Mouse (Mus musculus): ENCODE measurements around the gene Olfr159. TPM values are rescaled to one million over a fixed set of nuclear protein-coding genes. Genes with fewer than 3 reads are reported as not detected.

Gene Olfr159
- total RNA-seq, 1 experiment: not detected

- Histone ChIP-seq H3K4me3 (ENCODE audit: insufficient read depth in 1 of 2, low read depth in 1 of 2, low read length in 2 of 2, poor library complexity in 1 of 2, severe bottlenecking in 1 of 2) (no peak within 1 kb of the TSS), H3K9ac (ENCODE audit: insufficient read depth, low read depth, low read length, poor library complexity, severe bottlenecking) (no peak within 1 kb of the TSS), H3K4me1 (ENCODE audit: control insufficient read depth in 2 of 2, insufficient read depth in 2 of 2, low read length in 2 of 2, poor library complexity in 1 of 2) (peaks cover 5 to 13% of the 10 kb centered on the region in 2 experiments; a peak in 3 of 4 replicates), H3K36me3 (ENCODE audit: control insufficient read depth, insufficient read depth, low read length, poor library complexity, severe bottlenecking) (no peaks in the 10 kb centered on the region), H3K27ac (ENCODE audit: insufficient read depth, low read depth, low read length, poor library complexity, severe bottlenecking) (no peak within 1 kb of the TSS), H3K9me3 (ENCODE audit: control insufficient read depth, insufficient read depth, low read depth, low read length) (no peaks in the 10 kb centered on the region)
- TF ChIP-seq MAFK (IDR thresholded peaks at IDR 0.05; ENCODE audit: insufficient read depth, low read depth, low read length) (no peak), HCFC1 (IDR thresholded peaks at IDR 0.05; ENCODE audit: borderline replicate concordance, insufficient read depth, low read length) (no peak), ZC3H11A (IDR thresholded peaks at IDR 0.05; ENCODE audit: borderline replicate concordance, low read depth, low read length) (no peak), ZNF384 (IDR thresholded peaks at IDR 0.05; ENCODE audit: low read depth, low read length) (no peak), CHD2 (IDR thresholded peaks at IDR 0.05; ENCODE audit: low read depth, low read length) (no peak)
- in situ Hi-C loops (cut with MboI; ENCODE audit: low sequenced_read_pairs in 2 of 2, unreplicated experiment in 2 of 2): loop anchor here (25.0 kb wide), 1 partner anchor 135 kb away; the partner anchor contains the start of gene Olfr155 (in 2 of the 2)
- no peak for DNase-seq (ENCODE audit: low read depth, low spot score)
Observed at GRCm38 (mm10) chr4:43726995-43727394, 43.8 kb downstream of the Olfr159 start, which contains the start of gene Hrct1. TSS of gene Hrct1 (plus strand) at chr4:43727188.

- in situ Hi-C loops (cut with MboI; ENCODE audit: low sequenced_read_pairs in 2 of 2, unreplicated experiment in 2 of 2): loop anchor here (25.0 kb wide), 1 partner anchor 136 kb away; the partner anchor contains the start of gene Olfr155 (in 2 of the 2)
- Histone ChIP-seq H3K4me1 (ENCODE audit: control insufficient read depth in 2 of 2, insufficient read depth in 2 of 2, low read length in 2 of 2, poor library complexity in 1 of 2) (peaks cover 5 to 13% of the 10 kb centered on the region in 2 experiments; a peak in 3 of 4 replicates), H3K4me3 (ENCODE audit: insufficient read depth in 1 of 2, low read depth in 1 of 2, low read length in 2 of 2, poor library complexity in 1 of 2, severe bottlenecking in 1 of 2) (no peak overlapping the region), H3K9ac (ENCODE audit: insufficient read depth, low read depth, low read length, poor library complexity, severe bottlenecking) (no peak overlapping the region), H3K27ac (ENCODE audit: insufficient read depth, low read depth, low read length, poor library complexity, severe bottlenecking) (no peak overlapping the region), H3K36me3 (ENCODE audit: control insufficient read depth, insufficient read depth, low read length, poor library complexity, severe bottlenecking) (no peaks in the 10 kb centered on the region), H3K9me3 (ENCODE audit: control insufficient read depth, insufficient read depth, low read depth, low read length) (no peaks in the 10 kb centered on the region)
- TF ChIP-seq ZNF384 (IDR thresholded peaks at IDR 0.05; ENCODE audit: low read depth, low read length) (no peak), HCFC1 (IDR thresholded peaks at IDR 0.05; ENCODE audit: borderline replicate concordance, insufficient read depth, low read length) (no peak), MAFK (IDR thresholded peaks at IDR 0.05; ENCODE audit: insufficient read depth, low read depth, low read length) (no peak), ZC3H11A (IDR thresholded peaks at IDR 0.05; ENCODE audit: borderline replicate concordance, low read depth, low read length) (no peak), CHD2 (IDR thresholded peaks at IDR 0.05; ENCODE audit: low read depth, low read length) (no peak)
- no peak for DNase-seq (ENCODE audit: low read depth, low spot score)
Observed at GRCm38 (mm10) chr4:43726228-43726993, 44.4 kb downstream of the Olfr159 start.

- no peaks in the 10 kb centered on the region for H3K36me3 ChIP-seq (ENCODE audit: control insufficient read depth, insufficient read depth, low read length, poor library complexity, severe bottlenecking)
- no peak overlapping the region for H3K4me3 ChIP-seq (ENCODE audit: insufficient read depth in 1 of 2, low read depth in 1 of 2, low read length in 2 of 2, poor library complexity in 1 of 2, severe bottlenecking in 1 of 2)
- no peak overlapping the region for H3K9ac ChIP-seq (ENCODE audit: insufficient read depth, low read depth, low read length, poor library complexity, severe bottlenecking)
- in situ Hi-C loops (cut with MboI; ENCODE audit: low sequenced_read_pairs in 2 of 2, unreplicated experiment in 2 of 2): loop anchor here (25.0 kb wide), 1 partner anchor 138 kb away; the partner anchor contains the start of gene Olfr155 (in 2 of the 2)
- peaks cover 2 to 7% of the 10 kb centered on the region in 2 experiments; a peak in 3 of 4 replicates for H3K4me1 ChIP-seq (ENCODE audit: control insufficient read depth in 2 of 2, insufficient read depth in 2 of 2, low read length in 2 of 2, poor library complexity in 1 of 2)
- DNase-seq (ENCODE audit: low read depth, low spot score): no peak
- no peaks in the 10 kb centered on the region for H3K9me3 ChIP-seq (ENCODE audit: control insufficient read depth, insufficient read depth, low read depth, low read length)
- TF ChIP-seq ZC3H11A (IDR thresholded peaks at IDR 0.05; ENCODE audit: borderline replicate concordance, low read depth, low read length) (peak; percentile 27; the same call in 1 of the 2 replicates), MAFK (IDR thresholded peaks at IDR 0.05; ENCODE audit: insufficient read depth, low read depth, low read length) (no peak)
- H3K27ac ChIP-seq (ENCODE audit: insufficient read depth, low read depth, low read length, poor library complexity, severe bottlenecking): no peak overlapping the region
Observed at GRCm38 (mm10) chr4:43724764-43725163, 46.0 kb downstream of the Olfr159 start.

GRCm38 (mm10) chr4:43722191-43722590, 48.6 kb downstream of the Olfr159 start:
- DNase-seq (ENCODE audit: low read depth, low spot score): no peak
- no peak overlapping the region for H3K27ac ChIP-seq (ENCODE audit: insufficient read depth, low read depth, low read length, poor library complexity, severe bottlenecking)
- H3K4me1 ChIP-seq (ENCODE audit: control insufficient read depth in 2 of 2, insufficient read depth in 2 of 2, low read length in 2 of 2, poor library complexity in 1 of 2): peaks cover 0 to 4% of the 10 kb centered on the region in 2 experiments; a peak in 1 of 4 replicates
- H3K9me3 ChIP-seq (ENCODE audit: control insufficient read depth, insufficient read depth, low read depth, low read length): no peaks in the 10 kb centered on the region
- TF ChIP-seq ZC3H11A (IDR thresholded peaks at IDR 0.05; ENCODE audit: borderline replicate concordance, low read depth, low read length) (no peak), HCFC1 (IDR thresholded peaks at IDR 0.05; ENCODE audit: borderline replicate concordance, insufficient read depth, low read length) (no peak), ZNF384 (IDR thresholded peaks at IDR 0.05; ENCODE audit: low read depth, low read length) (no peak), MAFK (IDR thresholded peaks at IDR 0.05; ENCODE audit: insufficient read depth, low read depth, low read length) (no peak), CHD2 (IDR thresholded peaks at IDR 0.05; ENCODE audit: low read depth, low read length) (no peak)
- H3K36me3 ChIP-seq (ENCODE audit: control insufficient read depth, insufficient read depth, low read length, poor library complexity, severe bottlenecking): no peaks in the 10 kb centered on the region
- no peak overlapping the region for H3K9ac ChIP-seq (ENCODE audit: insufficient read depth, low read depth, low read length, poor library complexity, severe bottlenecking)
- in situ Hi-C loops (cut with MboI; ENCODE audit: low sequenced_read_pairs in 2 of 2, unreplicated experiment in 2 of 2): no loop called here
- H3K4me3 ChIP-seq (ENCODE audit: insufficient read depth in 1 of 2, low read depth in 1 of 2, low read length in 2 of 2, poor library complexity in 1 of 2, severe bottlenecking in 1 of 2): no peak overlapping the region

Measured in ES-E14 (cell line).